Comparison of ENCODE assay signal across 23 mouse cellular contexts in genomic region chr3:34908489-34908888, GRCm38 (mm10).
DNase-seq lines count a peak whose midpoint lies in the region; ATAC-seq and TF ChIP-seq lines count a peak whose summit lies in the region.
"Had no signal": no experiment of that assay in that cellular context is flagged by ENCODE, and none has a peak within 500 bp of the region (broad histone marks: within the 10 kb centered on the region; RNA-seq: fewer than 3 reads in every experiment).

No protein-coding gene starts in this region.

- H3K27me3 ChIP-seq in limb, embryonic 15.5 days = no peaks in the 10 kb centered on the region
- no peaks in the 10 kb centered on the region for H3K27me3 ChIP-seq in stomach, embryonic 16.5 days (ENCODE audit: control insufficient read depth, insufficient read depth, low read length)
- no peaks in the 10 kb centered on the region for H3K27me3 ChIP-seq in forebrain, embryonic 13.5 days
- H3K27me3 ChIP-seq: embryonic facial prominence, embryonic 12.5 days; hindbrain, embryonic 12.5 days; midbrain, embryonic 15.5 days; neural tube, embryonic 12.5 days had no signal

- peak; percentile 16 for DNase-seq in lung, adult 2 months
- peak; percentile 13 for DNase-seq in lung, postnatal 14 days
- no peak for DNase-seq in frontal cortex, postnatal 10 days (ENCODE audit: low spot score in 2 of 2)
- no peak for DNase-seq in thymus, postnatal 0 days (ENCODE audit: low spot score)
- DNase-seq: adrenal gland, adult 2 months; cerebellum, adult 11-12 months; cerebellum, postnatal 14 days; gastrocnemius, postnatal 14 days; heart, adult 2 months; kidney, adult 8-10 months; kidney, postnatal 10 days; left cerebral cortex, postnatal 4 days; liver, postnatal 0 days; thymus, adult 2 months had no signal

- WGBS in limb, embryonic 15.5 days = 85% methylated on average over 5 of the region's 5 CpGs
- WGBS in lung, adult 2 months = 58% methylated on average over 5 of the region's 5 CpGs
- WGBS in stomach, embryonic 16.5 days = 56% methylated on average over 5 of the region's 5 CpGs
- WGBS in forebrain, embryonic 13.5 days = 91% methylated on average over 5 of the region's 5 CpGs

- no peak for TF ChIP-seq POLR2A in lung, adult 2 months (IDR thresholded peaks at IDR 0.05; ENCODE audit: borderline replicate concordance, extremely low read depth, low read depth, low read length)

- no peak overlapping the region for H3K4me2 ChIP-seq in limb, embryonic 15.5 days
- peak overlapping the region; percentile 6; the same call in 1 of the 2 replicates for H3K4me2 ChIP-seq in stomach, embryonic 16.5 days (ENCODE audit: low read depth, low read length)
- no peak overlapping the region for H3K4me2 ChIP-seq in forebrain, embryonic 13.5 days
- H3K4me2 ChIP-seq: embryonic facial prominence, embryonic 12.5 days; hindbrain, embryonic 12.5 days; liver, embryonic 11.5 days; midbrain, embryonic 15.5 days; neural tube, embryonic 12.5 days had no signal

- H3K4me3 ChIP-seq in limb, embryonic 15.5 days = no peak overlapping the region
- no peak overlapping the region for H3K4me3 ChIP-seq in lung, adult 2 months (replicated peaks; ENCODE audit: extremely low read depth, low read depth, low read length)
- no peak overlapping the region for H3K4me3 ChIP-seq in stomach, embryonic 16.5 days (replicated peaks; ENCODE audit: low read length)
- no peak overlapping the region for H3K4me3 ChIP-seq in forebrain, embryonic 13.5 days
- H3K4me3 ChIP-seq: embryonic facial prominence, embryonic 12.5 days; heart, adult 2 months; hindbrain, embryonic 12.5 days; midbrain, embryonic 15.5 days; neural tube, embryonic 12.5 days had no signal

- H3K9me3 ChIP-seq in limb, embryonic 15.5 days = no peaks in the 10 kb centered on the region
- no peaks in the 10 kb centered on the region for H3K9me3 ChIP-seq in stomach, embryonic 16.5 days (replicated peaks; ENCODE audit: control insufficient read depth, low read length)
- no peaks in the 10 kb centered on the region for H3K9me3 ChIP-seq in forebrain, embryonic 13.5 days (replicated peaks)
- H3K9me3 ChIP-seq: embryonic facial prominence, embryonic 12.5 days; hindbrain, embryonic 12.5 days; midbrain, embryonic 15.5 days; neural tube, embryonic 12.5 days had no signal

- H3K27ac ChIP-seq in limb, embryonic 15.5 days = 0 out of 2 replicates have a peak overlapping the region, but pooled peaks have one; percentile 19
- H3K27ac ChIP-seq in stomach, embryonic 16.5 days (ENCODE audit: low read length) = peak overlapping the region; percentile 78
- H3K27ac ChIP-seq in forebrain, embryonic 13.5 days = no peak overlapping the region
- H3K27ac ChIP-seq: embryonic facial prominence, embryonic 12.5 days; heart, adult 2 months; hindbrain, embryonic 12.5 days; midbrain, embryonic 15.5 days; neural tube, embryonic 12.5 days had no signal

- no peak for ATAC-seq in limb, embryonic 15.5 days (ENCODE audit: insufficient number of reproducible peaks, low FRiP score, low TSS enrichment, low read depth)
- peak; percentile 74 for ATAC-seq in stomach, embryonic 16.5 days (ENCODE audit: insufficient read depth, low FRiP score)
- no peak for ATAC-seq in forebrain, embryonic 13.5 days
- ATAC-seq: forebrain, embryonic 14.5 days; liver, postnatal 0 days; midbrain, embryonic 15.5 days had no signal

- no peak for TF ChIP-seq CTCF in lung, adult 2 months (IDR thresholded peaks at IDR 0.05; ENCODE audit: insufficient read depth, low read length)

- H3K36me3 ChIP-seq in limb, embryonic 15.5 days = no peaks in the 10 kb centered on the region
- H3K36me3 ChIP-seq in stomach, embryonic 16.5 days (ENCODE audit: control insufficient read depth, insufficient read depth, low read length) = no peaks in the 10 kb centered on the region
- H3K36me3 ChIP-seq in forebrain, embryonic 13.5 days (ENCODE audit: poor library complexity, severe bottlenecking) = no peaks in the 10 kb centered on the region
- H3K36me3 ChIP-seq: embryonic facial prominence, embryonic 12.5 days; hindbrain, embryonic 12.5 days; midbrain, embryonic 15.5 days; neural tube, embryonic 12.5 days had no signal

- no peak overlapping the region for H3K9ac ChIP-seq in limb, embryonic 15.5 days
- H3K9ac ChIP-seq in stomach, embryonic 16.5 days (ENCODE audit: low read length) = no peak overlapping the region
- no peak overlapping the region for H3K9ac ChIP-seq in forebrain, embryonic 13.5 days
- H3K9ac ChIP-seq: embryonic facial prominence, embryonic 12.5 days; hindbrain, embryonic 12.5 days; liver, postnatal 0 days; midbrain, embryonic 15.5 days; neural tube, embryonic 12.5 days had no signal

- no peaks in the 10 kb centered on the region for H3K4me1 ChIP-seq in limb, embryonic 15.5 days
- H3K4me1 ChIP-seq in lung, adult 2 months (ENCODE audit: control insufficient read depth, insufficient read depth, low read length) = no peaks in the 10 kb centered on the region
- H3K4me1 ChIP-seq in stomach, embryonic 16.5 days (ENCODE audit: control insufficient read depth, insufficient read depth, low read length) = peaks cover 7% of the 10 kb centered on the region
- peaks cover 5% of the 10 kb centered on the region for H3K4me1 ChIP-seq in forebrain, embryonic 13.5 days
- H3K4me1 ChIP-seq: embryonic facial prominence, embryonic 12.5 days; hindbrain, embryonic 12.5 days; midbrain, embryonic 15.5 days; neural tube, embryonic 12.5 days had no signal

Comparison
In these comparisons a context has a peak if more than half of its experiments do, and no peak if none do; other contexts are left out.
1. DNase-seq: peak in lung, adult 2 months (single experiment) and lung, postnatal 14 days (single experiment); none in frontal cortex, postnatal 10 days (0 of 2) and thymus, postnatal 0 days (single experiment).